Mouse (Mus musculus): ENCODE measurements around the gene Gm4969. TPM values are rescaled to one million over a fixed set of nuclear protein-coding genes. Genes with fewer than 3 reads are reported as not detected.
A peak's percentile ranks its signal among the peaks of the same experiment; 100 is the strongest.

The Gm4969 gene
- polyA plus RNA-seq (2012; rRNA removed) = 0.70 and 1.1 TPM in 2 replicates

DNA sequence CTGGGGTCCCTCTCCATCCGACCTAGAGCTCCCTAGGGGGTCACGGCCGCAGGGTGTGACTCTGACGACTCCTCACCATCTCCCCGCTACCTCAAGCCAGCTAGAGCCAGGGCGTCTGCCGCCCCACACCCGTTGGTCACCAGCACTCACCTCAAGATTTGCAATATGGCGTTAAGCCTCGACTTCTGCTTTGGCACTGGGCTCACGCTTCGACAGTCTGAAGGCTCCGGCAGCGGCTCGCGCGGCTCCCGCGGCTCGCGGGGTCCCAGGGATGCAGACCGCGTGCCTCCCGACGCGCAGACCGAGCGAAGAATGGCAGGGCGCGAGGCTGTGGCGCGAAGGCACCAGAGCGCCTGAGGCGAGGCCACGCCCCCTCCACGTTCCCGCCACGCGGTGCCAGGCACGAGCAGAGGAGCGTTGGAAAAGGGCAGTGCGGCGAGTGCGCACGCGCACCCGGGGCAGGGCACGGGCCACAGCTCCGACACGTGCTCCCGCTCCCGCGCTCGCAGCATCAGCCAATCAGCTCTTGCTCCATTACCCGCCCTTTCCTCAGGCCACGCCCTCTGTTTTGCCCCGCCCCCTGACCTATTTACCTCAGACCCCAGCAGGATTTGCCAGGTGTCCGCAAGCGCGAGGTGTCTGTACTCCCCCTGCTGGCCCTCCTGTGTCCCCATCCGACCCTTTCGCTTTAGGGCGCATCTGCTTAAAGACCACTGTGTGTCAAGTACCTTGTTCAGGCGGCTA is at the start of gene Gm4969:
Gene Gm4969, minus strand, starts transcription at position 341 of the 744 bp plus-strand sequence.
- H3K4me3 ChIP-seq (ENCODE audit: insufficient read depth, low read length) = peak within 1 kb of the TSS; percentile 5; the same call in 1 of the 2 replicates
- H3K27ac ChIP-seq (ENCODE audit: insufficient read depth, low read length) = no peak within 1 kb of the TSS
- no peaks in the 10 kb centered on the region for H3K4me1 ChIP-seq (ENCODE audit: control insufficient read depth, insufficient read depth, low read length)
- TF ChIP-seq POLR2A (IDR thresholded peaks at IDR 0.05; ENCODE audit: extremely low read depth, insufficient read depth, low read length) = no peak
- TF ChIP-seq CTCF (IDR thresholded peaks at IDR 0.05; ENCODE audit: extremely low read depth, insufficient read depth, low read length) = no peak

DNA sequence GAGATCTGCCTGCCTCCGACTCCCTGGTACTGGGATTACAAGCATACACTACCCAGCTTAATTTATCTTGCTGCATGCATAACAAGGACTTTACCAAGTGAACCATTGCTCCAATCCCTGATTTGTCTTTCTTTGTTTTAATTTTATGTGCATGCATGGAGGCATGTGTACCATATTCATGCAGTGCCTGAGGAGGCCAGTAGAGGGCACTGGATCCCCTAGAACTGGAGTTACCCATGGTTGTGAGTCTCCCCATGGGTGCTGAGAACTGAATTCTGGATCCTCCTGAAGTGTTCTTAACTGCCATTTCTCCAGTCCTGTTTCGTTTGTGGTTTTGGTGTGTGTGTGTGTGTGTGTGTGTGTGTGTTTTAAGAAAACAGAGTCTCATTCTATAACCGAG is 48.8 kb upstream of the Gm4969 start:
- Histone ChIP-seq H3K4me1 (ENCODE audit: control insufficient read depth, insufficient read depth, low read length) (peaks cover 8% of the 10 kb centered on the region), H3K4me3 (ENCODE audit: insufficient read depth, low read length) (no peak overlapping the region), H3K27ac (ENCODE audit: insufficient read depth, low read length) (no peak overlapping the region)
- TF ChIP-seq POLR2A (IDR thresholded peaks at IDR 0.05; ENCODE audit: extremely low read depth, insufficient read depth, low read length) (no peak), CTCF (IDR thresholded peaks at IDR 0.05; ENCODE audit: extremely low read depth, insufficient read depth, low read length) (no peak)

DNA sequence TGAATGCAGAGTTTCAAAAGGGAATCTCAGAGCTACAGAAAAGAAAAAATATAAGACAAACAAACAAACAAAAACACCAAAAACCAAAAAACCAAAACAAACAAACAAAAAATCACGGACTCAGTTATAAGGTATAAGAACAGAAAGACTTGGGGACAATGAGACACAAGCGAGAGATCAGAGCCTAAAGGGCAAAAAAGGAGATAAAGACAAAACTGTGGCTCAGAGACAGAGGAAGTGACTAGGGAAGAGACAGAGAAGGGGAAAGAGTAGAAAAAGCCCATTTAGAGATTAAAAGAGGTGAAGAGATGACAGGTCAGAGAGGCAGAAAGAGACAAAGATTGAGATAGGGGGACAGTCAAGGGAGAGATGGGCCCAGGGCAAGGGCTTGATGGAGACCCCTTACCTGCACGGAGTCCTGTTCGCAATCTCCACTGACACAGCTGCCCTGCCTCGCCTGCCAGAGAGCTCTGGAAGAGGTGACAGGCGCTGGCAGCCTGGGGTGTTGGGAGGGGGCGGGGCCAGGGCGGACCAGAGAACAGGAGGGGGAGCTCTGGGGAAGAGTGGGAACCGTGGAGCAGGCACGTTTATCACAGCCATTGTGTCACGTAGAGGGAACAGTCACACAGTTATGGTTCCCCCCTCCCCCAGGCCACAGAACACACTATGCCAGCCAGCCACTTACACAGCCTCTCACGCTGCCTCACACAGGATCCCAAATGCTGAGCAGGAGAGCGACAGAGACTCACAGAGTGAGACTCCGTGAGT is 47.7 kb upstream of the Gm4969 start, which contains the start of gene Gipr:
Gene Gipr, minus strand, starts transcription at position 472 of the 768 bp plus-strand sequence.
- Histone ChIP-seq H3K4me1 (ENCODE audit: control insufficient read depth, insufficient read depth, low read length) (peaks cover 6% of the 10 kb centered on the region), H3K4me3 (ENCODE audit: insufficient read depth, low read length) (no peak within 1 kb of the TSS), H3K27ac (ENCODE audit: insufficient read depth, low read length) (no peak within 1 kb of the TSS)
- TF ChIP-seq POLR2A (IDR thresholded peaks at IDR 0.05; ENCODE audit: extremely low read depth, insufficient read depth, low read length) (no peak), CTCF (IDR thresholded peaks at IDR 0.05; ENCODE audit: extremely low read depth, insufficient read depth, low read length) (no peak)

DNA sequence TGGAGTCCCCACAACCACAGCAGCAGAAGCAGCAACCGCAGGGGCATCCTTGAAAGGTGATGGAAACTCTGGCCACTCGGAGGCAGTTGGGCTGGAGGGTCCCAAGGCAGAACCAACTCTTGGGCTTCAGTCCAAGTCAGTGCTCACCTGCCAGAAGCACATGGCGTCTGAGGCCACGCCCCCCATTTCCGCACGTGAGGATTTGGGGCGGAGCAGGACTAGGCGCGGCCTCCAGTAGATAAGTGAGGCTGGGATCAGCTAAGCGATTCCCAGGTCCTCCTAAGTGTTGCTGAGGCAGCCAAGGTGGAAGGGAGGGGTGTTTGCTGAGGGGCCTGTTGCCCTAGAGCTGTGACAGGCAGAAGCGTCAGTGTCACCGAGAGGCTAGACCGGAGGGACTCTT is 46.8 kb upstream of the Gm4969 start:
- no peak overlapping the region for H3K4me3 ChIP-seq (ENCODE audit: insufficient read depth, low read length)
- TF ChIP-seq CTCF (IDR thresholded peaks at IDR 0.05; ENCODE audit: extremely low read depth, insufficient read depth, low read length) = no peak
- TF ChIP-seq POLR2A (IDR thresholded peaks at IDR 0.05; ENCODE audit: extremely low read depth, insufficient read depth, low read length) = no peak
- peaks cover 4% of the 10 kb centered on the region for H3K4me1 ChIP-seq (ENCODE audit: control insufficient read depth, insufficient read depth, low read length)
- no peak overlapping the region for H3K27ac ChIP-seq (ENCODE audit: insufficient read depth, low read length)

DNA sequence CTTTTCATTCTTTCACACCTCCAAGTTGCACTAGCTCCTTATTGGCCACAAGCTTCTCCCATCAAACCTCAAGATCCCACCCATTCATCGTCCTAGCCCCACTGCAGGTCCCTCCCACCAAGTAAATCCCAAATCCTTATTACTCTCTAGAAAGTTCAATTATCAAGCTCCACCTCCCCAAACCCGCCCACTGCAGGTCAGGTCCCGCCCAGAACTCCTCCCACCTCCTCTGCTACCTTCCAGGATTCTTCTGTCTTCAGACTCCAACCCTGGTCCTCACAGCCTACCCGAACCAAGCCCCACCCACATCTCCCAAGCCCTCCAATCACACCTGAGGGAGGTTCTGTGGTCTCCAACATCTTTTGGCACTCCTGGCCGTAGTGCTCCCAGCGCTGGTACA is 46.0 kb upstream of the Gm4969 start:
- TF ChIP-seq CTCF (IDR thresholded peaks at IDR 0.05; ENCODE audit: extremely low read depth, insufficient read depth, low read length) = no peak
- no peak for TF ChIP-seq POLR2A (IDR thresholded peaks at IDR 0.05; ENCODE audit: extremely low read depth, insufficient read depth, low read length)
- Histone ChIP-seq H3K4me3 (ENCODE audit: insufficient read depth, low read length) (no peak overlapping the region), H3K27ac (ENCODE audit: insufficient read depth, low read length) (no peak overlapping the region), H3K4me1 (ENCODE audit: control insufficient read depth, insufficient read depth, low read length) (peaks cover 2% of the 10 kb centered on the region)

DNA sequence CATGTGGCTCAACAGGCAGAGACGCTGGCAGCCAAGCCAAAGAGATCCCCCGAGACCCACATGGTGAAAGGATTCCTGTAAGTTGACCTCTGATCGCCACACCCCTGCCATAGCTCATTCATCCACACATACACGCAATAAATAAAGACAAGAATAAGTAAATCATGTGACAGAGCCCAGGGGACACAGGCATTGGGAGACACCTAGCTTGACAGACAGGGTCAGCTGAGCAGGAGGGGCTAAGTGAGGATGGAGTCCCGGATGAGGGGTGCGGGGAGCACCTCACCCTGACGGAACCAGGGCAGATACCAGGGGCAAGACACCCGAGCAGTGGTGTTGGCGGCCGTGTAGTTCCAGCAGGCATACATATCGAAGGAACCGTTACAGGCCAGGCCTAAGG is 45.6 kb upstream of the Gm4969 start:
- Histone ChIP-seq H3K27ac (ENCODE audit: insufficient read depth, low read length) (no peak overlapping the region), H3K4me1 (ENCODE audit: control insufficient read depth, insufficient read depth, low read length) (peaks cover 2% of the 10 kb centered on the region), H3K4me3 (ENCODE audit: insufficient read depth, low read length) (no peak overlapping the region)
- no peak for TF ChIP-seq POLR2A (IDR thresholded peaks at IDR 0.05; ENCODE audit: extremely low read depth, insufficient read depth, low read length)
- TF ChIP-seq CTCF (IDR thresholded peaks at IDR 0.05; ENCODE audit: extremely low read depth, insufficient read depth, low read length) = no peak

DNA sequence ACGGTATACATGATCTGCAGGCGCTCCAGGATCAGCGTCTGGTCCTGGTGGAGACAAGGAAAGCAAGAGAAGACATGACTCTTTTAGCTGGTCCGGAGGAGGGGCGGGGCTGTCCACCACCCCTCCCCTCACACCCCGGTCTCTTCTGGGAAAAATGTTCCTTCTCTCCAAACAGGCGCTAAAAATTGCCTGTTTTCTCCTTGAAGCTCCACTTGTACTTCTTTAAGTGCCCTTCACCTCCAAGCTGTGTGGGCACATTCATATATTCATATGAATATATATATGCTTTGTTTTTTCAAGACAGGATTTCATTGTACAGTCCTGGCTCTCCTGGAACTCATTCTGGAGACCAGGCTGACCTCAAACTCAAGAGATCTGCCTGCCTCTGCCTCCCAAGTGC is 44.8 kb upstream of the Gm4969 start:
- TF ChIP-seq POLR2A (IDR thresholded peaks at IDR 0.05; ENCODE audit: extremely low read depth, insufficient read depth, low read length) (no peak), CTCF (IDR thresholded peaks at IDR 0.05; ENCODE audit: extremely low read depth, insufficient read depth, low read length) (no peak)

DNA sequence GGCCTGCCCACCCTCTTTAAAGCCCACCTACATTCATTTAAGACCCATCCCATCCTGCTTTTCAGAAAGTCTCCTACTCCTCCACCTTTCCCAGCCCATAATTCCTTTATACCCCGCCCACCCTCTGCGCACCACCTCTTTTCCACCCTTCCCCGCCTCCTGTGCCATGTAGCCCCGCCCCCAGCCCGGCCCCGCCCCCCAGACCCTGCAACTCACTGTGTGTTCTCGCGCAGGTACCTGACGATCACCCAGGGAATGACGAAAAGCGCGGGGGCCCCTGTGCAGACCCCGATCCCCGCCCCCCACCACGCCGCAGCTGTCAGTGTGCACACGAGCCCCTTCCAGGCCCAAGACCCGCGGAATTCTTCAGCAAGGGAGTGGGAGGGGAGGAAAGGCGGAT is 41.9 kb upstream of the Gm4969 start:
- H3K4me1 ChIP-seq (ENCODE audit: control insufficient read depth, insufficient read depth, low read length) = no peaks in the 10 kb centered on the region; the same call in none of the 2 replicates
- no peak overlapping the region for H3K27ac ChIP-seq (ENCODE audit: insufficient read depth, low read length)
- TF ChIP-seq CTCF (IDR thresholded peaks at IDR 0.05; ENCODE audit: extremely low read depth, insufficient read depth, low read length) (no peak), POLR2A (IDR thresholded peaks at IDR 0.05; ENCODE audit: extremely low read depth, insufficient read depth, low read length) (no peak)
- H3K4me3 ChIP-seq (ENCODE audit: insufficient read depth, low read length) = no peak overlapping the region

More for the DNA sequence above, 44.8 kb upstream of the Gm4969 start:
- peaks cover 2% of the 10 kb centered on the region for H3K4me1 ChIP-seq (ENCODE audit: control insufficient read depth, insufficient read depth, low read length)
- no peak overlapping the region for H3K4me3 ChIP-seq (ENCODE audit: insufficient read depth, low read length)
- H3K27ac ChIP-seq (ENCODE audit: insufficient read depth, low read length) = no peak overlapping the region

DNA sequence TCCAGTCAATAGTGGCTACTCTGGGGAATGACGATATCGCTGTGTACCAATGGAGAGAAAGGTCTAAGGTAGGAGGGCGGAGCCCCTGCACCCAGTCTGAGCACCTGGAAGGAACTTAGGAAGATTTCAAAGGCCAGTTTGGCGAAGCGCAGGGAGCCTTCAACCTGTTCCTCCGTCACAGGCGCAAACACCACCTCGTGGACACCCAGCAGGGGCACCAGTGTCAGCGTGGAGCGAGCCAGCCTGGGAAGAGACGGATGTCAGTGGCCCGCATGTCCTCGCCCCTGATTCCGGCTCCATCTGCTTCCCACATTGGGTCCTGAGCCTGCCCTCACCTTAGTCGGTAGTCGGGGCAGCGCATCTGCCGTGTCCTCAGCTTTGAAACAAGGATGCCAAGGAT is 41.2 kb upstream of the Gm4969 start:
- Histone ChIP-seq H3K4me1 (ENCODE audit: control insufficient read depth, insufficient read depth, low read length) (no peaks in the 10 kb centered on the region; the same call in none of the 2 replicates), H3K4me3 (ENCODE audit: insufficient read depth, low read length) (no peak overlapping the region), H3K27ac (ENCODE audit: insufficient read depth, low read length) (no peak overlapping the region)
- TF ChIP-seq POLR2A (IDR thresholded peaks at IDR 0.05; ENCODE audit: extremely low read depth, insufficient read depth, low read length) (no peak), CTCF (IDR thresholded peaks at IDR 0.05; ENCODE audit: extremely low read depth, insufficient read depth, low read length) (no peak)

Data from cortical plate, adult 2 months (tissue).